Mouse (Mus musculus): Measurements from ENCODE around the gene Cmtm2b. TPM values are rescaled to one million over a fixed set of nuclear protein-coding genes. Genes with fewer than 3 reads are reported as not detected.

Cmtm2b gene
- total RNA-seq, 2 experiments from 2014 or later, result not detected

DNA sequence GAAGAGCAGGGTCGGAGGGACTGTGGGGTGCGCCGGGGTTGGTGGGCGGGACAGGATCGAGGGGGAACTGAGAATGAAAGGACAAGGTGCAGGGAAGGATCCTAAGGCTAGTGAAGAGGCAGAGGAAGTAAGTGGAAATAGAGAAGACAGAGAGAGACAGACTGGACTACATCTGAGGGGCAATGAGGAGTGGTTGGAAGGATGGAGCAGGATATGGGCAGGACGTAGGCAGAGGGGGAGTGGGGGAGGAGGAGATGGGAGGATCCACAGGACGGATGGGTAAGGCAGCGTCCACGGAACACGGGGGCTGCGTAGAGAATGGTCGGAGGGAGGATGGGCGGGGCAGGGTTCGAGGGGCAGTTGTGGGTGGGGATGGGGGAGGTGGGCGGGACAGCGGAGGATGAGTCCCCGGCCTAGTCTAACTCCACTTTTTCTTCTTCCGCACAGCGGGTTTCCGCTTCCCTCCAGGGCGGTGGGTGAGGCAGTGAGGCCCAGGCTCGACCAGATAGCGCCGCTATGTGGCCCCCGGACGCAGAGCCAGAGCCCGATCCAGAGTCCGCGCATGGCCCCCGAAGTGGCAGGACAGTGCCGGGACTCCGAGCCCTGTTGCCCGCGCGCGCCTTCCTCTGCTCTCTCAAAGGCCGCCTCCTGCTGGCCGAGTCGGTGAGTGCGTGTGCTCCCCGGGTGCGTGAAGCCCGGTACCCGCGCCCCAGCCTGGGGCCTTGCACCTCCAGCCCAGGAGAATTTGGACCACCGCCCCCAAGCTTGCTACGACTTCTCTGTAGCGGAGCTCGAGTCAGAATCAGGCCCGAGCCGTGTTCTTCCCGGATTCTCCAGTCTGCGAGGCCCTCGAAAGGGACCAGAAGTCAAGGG lies 18.4 kb downstream of the Cmtm2b start:
- intact Hi-C loops (cut with DNase I), result loop anchor here (5.0 to 10.0 kb wide), 3 partner anchors 88 to 196 kb away; partner anchors contain the start of genes Cklf and Terb1
- DNase-seq (ENCODE audit: extremely low spot score in 1 of 2, low spot score in 2 of 2), result peak; percentile 63 to 90

DNA sequence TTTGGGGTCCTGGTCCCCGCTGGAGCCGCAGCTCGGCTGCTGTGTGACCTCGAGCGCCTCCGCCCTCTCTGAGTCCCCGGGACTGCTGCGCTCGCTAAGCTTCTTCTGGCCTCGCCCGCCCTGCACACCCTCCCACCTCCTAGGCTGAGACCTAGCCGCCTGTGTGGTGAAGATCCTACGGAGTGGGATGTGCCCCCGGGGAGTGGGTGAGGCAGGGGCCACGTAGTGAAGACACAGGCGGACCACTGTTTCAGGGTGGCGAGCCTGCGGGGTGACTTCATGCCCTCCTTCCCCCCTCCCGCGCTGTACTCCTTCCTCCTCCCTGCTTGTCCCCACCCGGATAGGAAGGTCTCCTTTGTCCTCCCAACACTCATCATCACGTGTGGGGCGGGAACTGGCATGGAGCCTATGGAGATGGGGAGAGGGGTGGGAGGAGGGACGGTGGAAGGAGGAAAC lies 19.1 kb downstream of the Cmtm2b start:
- DNase-seq (ENCODE audit: extremely low spot score in 1 of 2, low spot score in 2 of 2), result peak in 1 of 2 experiments; percentile 88
- intact Hi-C loops (cut with DNase I), result loop anchor here (5.0 to 10.0 kb wide), 3 partner anchors 89 to 196 kb away; partner anchors contain the start of genes Cklf and Terb1

DNA sequence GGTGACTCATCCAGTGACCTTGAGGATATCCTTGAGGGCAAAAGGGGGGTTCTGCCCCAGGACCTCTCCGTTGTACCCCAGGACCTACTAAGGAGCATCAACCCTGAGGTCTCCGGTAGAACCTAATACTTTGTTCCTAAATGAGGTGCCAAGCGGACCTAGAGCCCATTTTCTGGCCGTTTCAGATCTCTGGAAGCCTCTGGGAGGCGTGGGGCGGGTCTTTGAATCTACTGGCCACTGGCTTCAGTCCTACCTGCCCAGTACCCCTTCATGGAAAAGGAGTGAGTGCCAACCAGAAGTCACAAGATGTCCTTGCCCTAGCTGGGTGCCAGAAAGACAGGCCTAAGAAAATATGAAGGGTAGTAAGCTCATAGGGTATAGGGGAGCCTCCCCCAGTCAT lies 19.6 kb downstream of the Cmtm2b start:
- no peak for DNase-seq (ENCODE audit: extremely low spot score in 1 of 2, low spot score in 2 of 2)
- intact Hi-C loops (cut with DNase I), result loop anchor here (2.0 to 10.0 kb wide), 4 partner anchors 89 to 197 kb away; partner anchors contain the start of genes Cklf, Dync1li2 and Terb1

DNA sequence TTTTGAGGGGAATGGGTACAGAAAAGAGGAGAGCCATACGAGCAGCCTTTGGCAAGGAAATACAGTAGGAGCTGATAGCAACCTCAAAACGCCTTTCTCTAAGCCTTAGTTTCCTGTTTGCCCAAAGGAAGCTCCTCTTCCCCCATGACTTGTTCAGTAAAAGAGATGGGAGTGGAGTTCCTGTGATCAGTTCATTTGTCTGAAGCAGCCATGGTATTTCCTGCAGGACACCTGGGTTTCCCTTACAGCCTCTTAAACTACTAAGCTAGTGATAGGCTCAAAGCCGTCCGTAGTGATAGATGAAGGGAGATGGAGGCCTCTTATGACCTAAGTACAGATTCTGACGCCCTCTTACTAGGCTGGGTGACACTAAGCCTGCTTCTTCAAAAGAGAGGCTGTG lies 20.4 kb downstream of the Cmtm2b start:
- intact Hi-C loops (cut with DNase I), result loop anchor here (2.0 to 10.0 kb wide), 4 partner anchors 90 to 198 kb away; partner anchors contain the start of genes Cklf, Dync1li2 and Terb1
- no peak for DNase-seq (ENCODE audit: extremely low spot score in 1 of 2, low spot score in 2 of 2)

DNA sequence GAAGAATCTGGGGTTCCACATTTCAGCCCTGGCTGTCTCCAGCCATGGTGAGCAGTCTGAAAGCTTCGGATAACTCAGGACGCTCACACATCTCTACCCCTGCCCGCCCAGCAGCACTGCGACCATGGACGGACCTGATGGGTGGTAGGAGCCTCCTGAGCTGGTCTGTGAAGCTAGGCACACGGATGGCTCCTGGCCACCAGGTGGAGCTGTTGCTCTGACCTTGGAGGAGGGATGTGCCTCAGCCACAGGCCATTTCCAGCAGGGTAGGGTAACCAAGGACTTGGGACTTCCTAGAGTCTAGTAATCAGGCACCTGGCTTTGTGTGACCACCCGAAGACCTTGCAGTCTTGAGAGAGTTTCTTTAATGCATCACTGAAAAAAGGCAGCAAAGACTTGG lies 21.9 kb downstream of the Cmtm2b start:
- intact Hi-C loops (cut with DNase I), result loop anchor here (2.0 to 10.0 kb wide), 4 partner anchors 92 to 199 kb away; partner anchors contain the start of genes Cklf, Dync1li2 and Terb1
- DNase-seq (ENCODE audit: extremely low spot score in 1 of 2, low spot score in 2 of 2), result peak; percentile 61 to 89

DNA sequence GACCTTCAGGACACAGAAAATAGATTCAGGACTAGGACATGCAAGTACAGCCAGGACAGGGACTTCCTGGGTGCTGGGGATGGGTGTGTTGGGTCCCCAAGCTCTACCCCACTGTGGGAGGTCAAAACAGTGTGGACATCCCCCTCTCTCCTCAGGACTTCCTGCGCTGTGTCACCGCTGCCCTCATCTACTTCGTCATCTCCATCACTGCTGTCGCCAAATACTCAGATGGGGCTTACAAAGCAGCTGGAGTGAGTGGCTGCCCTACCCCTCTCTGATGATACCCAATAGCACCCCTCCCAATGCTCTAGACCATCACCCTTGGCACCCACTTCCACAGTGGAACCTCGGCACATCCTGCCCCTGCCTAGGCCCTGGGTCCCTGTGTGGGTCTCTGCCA lies 22.6 kb downstream of the Cmtm2b start:
- intact Hi-C loops (cut with DNase I), result loop anchor here (5.0 to 10.0 kb wide), 4 partner anchors 92 to 223 kb away; partner anchors contain the start of genes Cklf and Terb1
- DNase-seq (ENCODE audit: extremely low spot score in 1 of 2, low spot score in 2 of 2), result no peak

DNA sequence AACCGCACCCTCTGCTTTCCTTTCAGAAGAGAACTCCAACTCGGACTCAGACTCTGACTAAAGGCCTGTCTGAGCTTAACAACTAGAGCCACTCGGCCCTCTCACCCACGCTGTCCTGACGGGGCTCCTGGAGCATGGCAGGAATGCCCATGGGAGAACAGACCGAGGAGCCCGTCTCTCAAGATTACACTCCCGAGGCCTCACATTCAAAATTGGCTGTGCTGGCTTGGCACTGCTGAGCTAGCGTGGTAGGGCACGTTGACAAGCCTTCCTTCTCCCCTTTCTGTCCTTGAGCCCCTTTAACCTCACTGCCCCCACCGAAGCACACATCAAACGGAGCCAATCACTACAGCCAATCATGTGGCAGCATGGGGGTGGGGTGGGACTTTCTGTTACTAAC lies 24.7 kb downstream of the Cmtm2b start:
- intact Hi-C loops (cut with DNase I), result loop anchor here (5.0 to 10.0 kb wide), 2 partner anchors 202 to 221 kb away; no protein-coding TSS in a partner anchor
- no peak for DNase-seq (ENCODE audit: extremely low spot score in 1 of 2, low spot score in 2 of 2)

DNA sequence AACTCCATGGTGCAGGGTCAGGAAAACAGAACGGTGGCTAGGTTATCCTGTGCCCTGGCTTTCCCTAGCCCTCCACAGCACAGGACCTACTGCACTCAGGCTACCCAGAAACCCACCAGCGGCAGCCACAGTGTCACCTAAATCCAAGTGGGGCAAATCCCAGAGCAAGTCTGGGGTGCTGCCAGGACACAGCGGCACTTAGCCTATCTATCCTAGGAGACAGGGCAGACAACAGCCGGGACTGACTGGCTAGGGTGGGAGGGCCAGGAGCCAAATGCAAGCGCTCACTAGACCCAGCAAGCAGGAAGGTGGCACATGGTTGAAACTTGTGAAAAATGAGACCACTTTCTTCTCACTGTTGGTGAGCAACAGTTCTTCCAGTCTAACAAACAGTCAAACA lies 26.9 kb downstream of the Cmtm2b start:
- intact Hi-C loops (cut with DNase I), result loop anchor here (5.0 to 10.0 kb wide), 2 partner anchors 204 to 218 kb away; no protein-coding TSS in a partner anchor
- DNase-seq (ENCODE audit: extremely low spot score in 1 of 2, low spot score in 2 of 2), result no peak

DNA sequence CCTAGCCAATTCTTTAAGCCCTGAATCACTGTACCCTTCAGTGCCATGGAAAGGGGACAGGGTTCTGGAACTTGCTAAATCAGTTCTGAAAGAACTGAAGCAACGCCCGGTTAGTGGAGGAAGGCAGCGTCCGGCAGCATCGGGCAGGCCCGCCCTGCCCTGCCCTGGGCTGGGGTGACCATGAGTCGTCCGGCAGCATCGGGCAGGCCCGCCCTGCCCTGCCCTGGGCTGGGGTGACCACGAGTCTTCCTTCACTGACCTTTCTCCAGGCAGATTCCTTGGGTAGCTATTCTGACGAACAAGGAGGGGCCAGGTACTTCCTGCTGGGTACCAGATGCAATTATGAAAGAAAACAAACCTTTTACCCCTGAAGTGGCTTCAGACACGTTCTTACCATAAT lies 28.0 kb downstream of the Cmtm2b start:
- intact Hi-C loops (cut with DNase I), result no loop called here
- no peak for DNase-seq (ENCODE audit: extremely low spot score in 1 of 2, low spot score in 2 of 2)

DNA sequence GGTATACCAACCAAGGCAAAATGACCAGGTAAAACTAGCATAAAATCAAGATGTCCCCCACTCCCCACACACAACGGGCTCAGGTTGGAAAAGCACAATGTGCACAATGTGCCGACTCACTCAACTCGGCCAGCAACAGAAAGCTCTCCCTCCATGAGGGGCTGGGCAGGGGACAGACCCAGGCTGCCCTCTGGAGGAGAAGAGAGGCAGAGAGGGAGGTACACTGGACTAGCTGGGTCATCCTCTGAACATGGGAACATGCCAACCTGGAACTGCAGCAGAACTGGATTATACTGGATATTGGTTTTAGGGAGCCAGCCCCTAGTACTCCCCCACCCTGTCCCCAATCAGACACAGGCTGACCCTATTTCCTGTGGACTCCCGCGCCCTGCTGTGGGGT lies 31.2 kb downstream of the Cmtm2b start:
- intact Hi-C loops (cut with DNase I), result no loop called here
- no peak for DNase-seq (ENCODE audit: extremely low spot score in 1 of 2, low spot score in 2 of 2)

DNA sequence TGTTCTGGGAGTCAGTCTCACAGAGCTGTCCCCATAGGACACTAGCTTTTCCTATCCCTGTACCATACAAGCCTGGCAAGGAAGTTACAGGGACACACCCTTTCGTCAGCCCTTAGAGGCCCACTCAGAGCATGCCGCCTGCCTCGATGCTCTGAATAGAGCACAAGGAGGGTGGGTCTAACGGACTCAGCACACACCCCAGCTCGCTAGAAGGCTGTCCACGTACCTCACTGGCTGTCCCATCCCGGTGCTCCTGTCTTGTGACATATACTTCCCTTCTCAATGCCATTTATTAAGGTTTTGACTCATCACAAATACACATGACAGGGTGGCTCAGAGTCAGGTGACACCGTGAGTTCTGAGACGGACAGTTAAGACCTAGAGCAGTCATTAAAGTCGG lies 32.5 kb downstream of the Cmtm2b start:
- intact Hi-C loops (cut with DNase I), result no loop called here

DNA sequence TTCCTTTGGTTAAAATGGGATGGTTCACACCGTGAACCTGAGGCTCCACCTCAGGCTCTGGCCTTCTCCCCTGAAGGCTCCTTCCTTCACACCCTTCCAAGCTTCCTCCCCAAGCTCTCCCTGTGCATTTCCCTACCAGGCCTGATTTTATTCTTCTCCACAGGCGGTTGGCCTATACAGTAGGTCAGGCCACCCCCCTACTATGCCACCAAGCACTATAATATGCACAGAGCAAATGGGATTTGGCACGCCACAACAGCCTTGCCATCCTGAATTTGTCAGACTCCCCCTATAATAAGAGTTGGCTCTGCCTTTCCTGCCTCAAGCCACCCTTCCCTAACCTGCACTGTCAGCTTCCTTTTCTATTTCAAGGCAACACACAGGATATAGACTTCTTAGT lies 36.6 kb downstream of the Cmtm2b start:
- DNase-seq (ENCODE audit: extremely low spot score in 1 of 2, low spot score in 2 of 2), result no peak
- intact Hi-C loops (cut with DNase I), result no loop called here

More for the DNA sequence above, 32.5 kb downstream of the Cmtm2b start:
- DNase-seq (ENCODE audit: extremely low spot score in 1 of 2, low spot score in 2 of 2), result no peak

DNA sequence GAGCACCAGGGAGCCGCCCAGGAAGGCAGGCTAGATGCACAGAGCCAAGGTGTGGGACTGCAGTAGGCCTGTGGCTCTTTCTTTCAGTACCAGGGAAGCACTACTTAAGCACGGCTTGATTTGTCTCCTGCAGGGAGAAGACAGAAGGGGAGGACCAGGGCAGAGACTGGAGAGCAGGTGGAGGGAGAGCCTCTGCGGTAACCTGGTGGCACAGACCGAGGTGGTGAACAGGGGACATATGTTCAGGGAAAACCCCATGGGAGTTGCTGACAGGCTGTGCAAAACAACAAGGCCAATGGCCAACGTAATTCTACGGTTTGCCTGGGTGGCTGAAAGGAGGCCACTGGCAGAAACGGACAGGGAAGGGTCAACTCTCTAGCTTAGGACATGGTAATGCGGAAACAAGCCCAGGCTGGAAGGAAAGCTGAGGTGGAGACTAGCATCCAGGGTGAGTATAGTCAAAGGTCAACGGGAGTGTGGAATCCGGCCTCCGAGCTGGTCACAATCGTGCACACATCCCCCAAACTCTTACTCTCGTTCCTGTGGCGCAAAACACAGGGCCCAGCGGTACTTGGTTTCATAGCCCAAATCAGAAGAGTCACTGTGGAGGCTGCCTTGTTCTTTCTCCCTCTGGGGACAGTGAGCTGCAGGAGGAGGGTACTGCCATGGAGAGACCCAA lies 37.9 kb downstream of the Cmtm2b start:
- DNase-seq (ENCODE audit: extremely low spot score in 1 of 2, low spot score in 2 of 2), result no peak
- intact Hi-C loops (cut with DNase I), result no loop called here

DNA sequence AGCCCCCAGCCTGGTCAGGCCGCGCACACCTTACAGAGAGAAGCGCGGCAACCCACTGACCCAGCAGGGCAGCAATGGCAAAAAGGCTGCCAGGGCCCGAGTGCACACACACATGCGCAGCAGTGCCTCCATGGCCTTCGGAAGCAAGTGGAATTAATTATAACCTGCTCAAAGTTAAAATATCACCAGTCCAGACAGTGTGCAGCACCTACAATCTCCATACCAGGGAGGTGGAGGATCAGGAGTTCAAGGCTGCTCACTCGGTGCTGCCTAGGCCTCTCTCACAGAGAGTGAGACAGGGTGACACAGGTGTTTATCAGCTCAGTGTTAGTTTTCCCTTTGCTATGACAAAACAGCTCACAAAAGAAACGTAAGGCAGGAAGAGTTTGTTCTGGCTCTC lies 43.7 kb downstream of the Cmtm2b start:
- DNase-seq (ENCODE audit: extremely low spot score in 1 of 2, low spot score in 2 of 2), result no peak
- intact Hi-C loops (cut with DNase I), result no loop called here

DNA sequence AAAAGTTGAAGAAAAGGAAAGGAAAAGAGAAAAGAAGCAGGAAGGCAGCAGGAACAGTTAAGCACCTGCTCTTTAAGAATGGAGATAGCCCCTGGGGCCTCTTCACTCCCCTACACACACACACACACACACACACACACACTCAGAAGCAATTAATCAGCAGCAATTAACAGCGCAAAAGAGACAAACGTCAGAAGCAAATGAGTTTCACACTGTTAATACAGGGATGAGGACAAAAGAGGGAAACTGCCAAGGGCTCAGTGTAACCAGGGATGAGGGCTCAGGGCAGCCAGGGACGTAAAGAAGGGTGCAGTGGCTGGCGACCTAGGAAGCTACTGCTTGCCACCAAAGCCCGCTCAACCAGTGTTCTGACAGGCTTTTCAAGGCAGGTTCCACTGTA lies 45.4 kb downstream of the Cmtm2b start:
- DNase-seq (ENCODE audit: extremely low spot score in 1 of 2, low spot score in 2 of 2), result no peak
- intact Hi-C loops (cut with DNase I), result no loop called here

DNA sequence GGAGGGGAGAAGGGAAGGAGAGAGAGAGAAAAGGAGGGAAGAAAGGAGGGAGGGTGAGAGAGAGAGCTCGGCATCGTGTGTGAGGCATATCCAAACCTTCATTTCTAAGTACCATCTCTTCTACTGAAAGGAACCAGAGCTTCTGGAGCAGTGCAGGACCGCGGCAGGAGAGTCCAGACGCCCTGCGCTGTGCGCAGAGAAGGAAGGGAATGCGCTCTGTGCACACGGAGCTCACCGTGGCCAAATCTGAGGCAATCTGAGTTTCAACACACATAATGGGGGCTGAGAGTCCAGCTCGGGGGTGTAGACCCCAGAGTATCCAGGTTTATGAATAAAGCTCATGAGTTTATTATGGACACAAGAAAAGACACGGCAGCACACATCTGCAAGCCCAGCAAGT lies 47.6 kb downstream of the Cmtm2b start:
- no peak for DNase-seq (ENCODE audit: extremely low spot score in 1 of 2, low spot score in 2 of 2)
- intact Hi-C loops (cut with DNase I), result no loop called here

DNA sequence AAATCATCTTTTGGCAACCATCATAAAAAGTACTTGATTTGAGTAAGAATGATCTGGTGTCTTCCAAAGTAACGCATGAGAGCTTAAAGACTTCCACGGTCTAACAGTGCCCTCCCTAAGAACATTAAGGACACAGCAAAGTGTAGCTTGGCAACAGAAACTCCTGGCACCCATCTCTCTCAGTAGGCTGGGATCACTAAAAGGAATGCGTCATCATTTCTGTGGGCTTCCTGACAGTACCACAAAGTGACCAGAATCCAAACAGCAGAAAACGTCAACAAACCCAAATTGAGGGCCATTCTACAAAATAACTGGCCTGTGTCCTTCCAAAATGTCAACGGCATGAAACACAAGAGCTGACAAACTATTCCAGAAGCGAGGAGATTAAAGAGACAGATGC lies 48.0 kb downstream of the Cmtm2b start:
- no peak for DNase-seq (ENCODE audit: extremely low spot score in 1 of 2, low spot score in 2 of 2)
- intact Hi-C loops (cut with DNase I), result no loop called here

DNA sequence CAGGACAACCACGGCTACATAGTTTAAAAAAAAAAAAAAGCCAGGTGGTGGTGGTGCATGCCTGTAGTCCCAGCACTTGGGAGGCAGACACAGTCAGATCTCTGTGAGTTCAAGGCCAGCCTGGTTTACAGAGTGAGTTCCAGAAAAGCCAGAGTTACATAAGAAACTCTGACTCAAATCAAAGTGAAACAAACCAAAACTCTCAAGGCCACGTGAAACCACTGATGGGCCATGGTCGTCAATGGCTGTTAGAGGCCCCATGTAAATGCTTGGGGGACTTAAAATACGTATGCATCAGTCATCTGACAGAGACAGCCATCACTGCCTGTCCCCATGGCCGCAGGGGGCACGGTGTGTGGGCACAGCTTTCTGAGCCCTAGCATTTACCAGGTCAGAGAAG lies 49.1 kb downstream of the Cmtm2b start:
- intact Hi-C loops (cut with DNase I), result no loop called here

DNA sequence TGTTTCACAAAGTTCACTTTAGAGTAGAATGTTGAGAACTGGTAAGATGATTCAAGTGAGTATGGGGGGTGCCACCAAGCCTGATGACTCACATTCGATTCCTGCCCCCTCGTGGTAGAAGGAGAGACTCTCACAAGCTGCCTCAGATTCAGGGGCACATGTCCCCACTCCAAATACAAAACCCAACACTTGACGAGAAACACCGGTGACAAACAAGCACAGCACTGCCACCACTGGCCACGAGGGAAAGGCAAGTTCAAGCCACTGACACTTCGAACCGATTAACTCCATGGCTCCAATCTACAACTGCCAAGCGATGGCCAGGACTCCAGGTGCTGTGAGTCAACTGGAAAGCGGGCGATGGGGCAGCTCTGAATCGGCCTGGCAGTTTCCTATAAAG lies 51.7 kb downstream of the Cmtm2b start:
- no peak for DNase-seq (ENCODE audit: extremely low spot score in 1 of 2, low spot score in 2 of 2)
- intact Hi-C loops (cut with DNase I), result no loop called here

More for the DNA sequence above, 49.1 kb downstream of the Cmtm2b start:
- no peak for DNase-seq (ENCODE audit: extremely low spot score in 1 of 2, low spot score in 2 of 2)
